Comparison of ENCODE assay signal across 28 mouse cellular contexts in genomic region chr4:101017806-101018205, GRCm38 (mm10). TPM values are rescaled to one million over a fixed set of nuclear protein-coding genes. Genes with fewer than 3 reads are reported as not detected.
A peak's percentile ranks its signal among the peaks of the same experiment; 100 is the strongest.
DNase-seq lines count a peak whose midpoint lies in the region; TF ChIP-seq lines count a peak whose summit lies in the region.
"Had no signal": no experiment of that assay in that cellular context is flagged by ENCODE, and none has a peak within 500 bp of the region (broad histone marks: within the 10 kb centered on the region; RNA-seq: fewer than 3 reads in every experiment).

No protein-coding gene starts in this region.

- TF ChIP-seq EP300 in CH12.LX (IDR thresholded peaks at IDR 0.05; ENCODE audit: low read length) = no peak

- H3K36me3 ChIP-seq in CH12.LX (replicated peaks in 1 of 2; ENCODE audit: control insufficient read depth in 1 of 2, insufficient read depth in 1 of 2, low read length in 1 of 2) (no peaks in the 10 kb centered on the region), ES-E14 (ENCODE audit: control insufficient read depth, insufficient read depth, low read length, poor library complexity, severe bottlenecking) (no peaks in the 10 kb centered on the region)
- H3K36me3 ChIP-seq: embryonic facial prominence, embryonic 10.5 days; embryonic facial prominence, embryonic 12.5 days; forebrain, embryonic 12.5 days had no signal

- no peak overlapping the region for H3K4me3 ChIP-seq in CH12.LX (replicated peaks in 1 of 3; ENCODE audit: low read depth in 2 of 3, low read length in 2 of 3, poor library complexity in 1 of 3)
- no peak overlapping the region for H3K4me3 ChIP-seq in ES-E14 (ENCODE audit: insufficient read depth in 1 of 2, low read depth in 1 of 2, low read length in 2 of 2, poor library complexity in 1 of 2, severe bottlenecking in 1 of 2)
- H3K4me3 ChIP-seq: embryonic facial prominence, embryonic 10.5 days; embryonic facial prominence, embryonic 12.5 days; erythroblast, embryonic 14.5 days; forebrain, embryonic 10.5 days; forebrain, embryonic 12.5 days had no signal

- DNase-seq in CH12.LX (ENCODE audit: extremely low read depth) = no peak
- DNase-seq in ES-E14 (ENCODE audit: low read depth, low spot score) = no peak
- peak; percentile 21 for DNase-seq in NIH3T3 (ENCODE audit: low read depth)
- no peak for DNase-seq in spleen, postnatal 4 days (ENCODE audit: low spot score in 2 of 2)
- DNase-seq in kidney, postnatal 25 days = no peak
- DNase-seq in embryo, embryonic 10 days (ENCODE audit: low spot score) = no peak
- DNase-seq: adrenal gland, adult 2 months; adrenal gland, postnatal 10 days; adrenal gland, postnatal 25 days; cerebellum, adult 11 months; cerebellum, adult 18-20 months; cerebellum, adult 8-10 months; cerebellum, adult 9-11 months; cerebellum, postnatal 14 days; cerebellum, postnatal 36 days had no signal

- peaks cover 5% of the 10 kb centered on the region for H3K9me3 ChIP-seq in CH12.LX (replicated peaks; ENCODE audit: low read length)
- H3K9me3 ChIP-seq in ES-E14 (ENCODE audit: control insufficient read depth, insufficient read depth, low read depth, low read length) = no peaks in the 10 kb centered on the region

- no peak for TF ChIP-seq RAD21 in CH12.LX (IDR thresholded peaks at IDR 0.05; ENCODE audit: low read depth, low read length)

- H3K79me2 ChIP-seq in CH12.LX (replicated peaks; ENCODE audit: control insufficient read depth, extremely low read depth, insufficient read depth, poor library complexity, severe bottlenecking) = no peaks in the 10 kb centered on the region

- no peak for TF ChIP-seq CTCF in CH12.LX (conservative IDR thresholded peaks at IDR 0.05 in 1 of 2, IDR thresholded peaks at IDR 0.05 in 1 of 2; ENCODE audit: low read depth in 2 of 2, low read length in 2 of 2)

- H3K9ac ChIP-seq in CH12.LX (ENCODE audit: insufficient read depth, low read depth) (no peak overlapping the region), ES-E14 (ENCODE audit: insufficient read depth, low read depth, low read length, poor library complexity, severe bottlenecking) (no peak overlapping the region)
- H3K9ac ChIP-seq: embryonic facial prominence, embryonic 12.5 days; forebrain, embryonic 12.5 days had no signal

- H3K27me3 ChIP-seq in CH12.LX (replicated peaks) = no peaks in the 10 kb centered on the region
- H3K27me3 ChIP-seq: embryonic facial prominence, embryonic 12.5 days; forebrain, embryonic 12.5 days had no signal

- H3K4me1 ChIP-seq in CH12.LX (ENCODE audit: control insufficient read depth in 1 of 2, insufficient read depth in 2 of 2) (no peaks in the 10 kb centered on the region), ES-E14 (ENCODE audit: control insufficient read depth in 2 of 2, insufficient read depth in 2 of 2, low read length in 2 of 2, poor library complexity in 1 of 2) (no peaks in the 10 kb centered on the region)
- H3K4me1 ChIP-seq: embryonic facial prominence, embryonic 10.5 days; embryonic facial prominence, embryonic 12.5 days; forebrain, embryonic 10.5 days; forebrain, embryonic 12.5 days had no signal

- no peak overlapping the region for H3K27ac ChIP-seq in CH12.LX (ENCODE audit: insufficient read depth, low read depth)
- H3K27ac ChIP-seq in ES-E14 (ENCODE audit: insufficient read depth, low read depth, low read length, poor library complexity, severe bottlenecking) = no peak overlapping the region
- H3K27ac ChIP-seq: embryonic facial prominence, embryonic 10.5 days; embryonic facial prominence, embryonic 12.5 days; forebrain, embryonic 10.5 days; forebrain, embryonic 12.5 days had no signal

- no peak for TF ChIP-seq POLR2A in CH12.LX (IDR thresholded peaks at IDR 0.05; ENCODE audit: low read depth, low read length)

- dilution Hi-C loops in CH12.LX (cut with MboI; ENCODE audit: extremely low pct_ligation_motif_present, extremely low pct_unique_long_range_greater_than_20kb, low sequenced_read_pairs) = no loop called here

- in situ Hi-C loops in CH12.LX (cut with MboI; ENCODE audit: low pct_ligation_motif_present, low pct_unique_long_range_greater_than_20kb, low sequenced_read_pairs) (no loop called here), ES-E14 (cut with MboI; ENCODE audit: low sequenced_read_pairs in 2 of 2, unreplicated experiment in 2 of 2) (no loop called here)

- no peak overlapping the region for H3K4me2 ChIP-seq in CH12.LX (ENCODE audit: insufficient read depth, low read depth, poor library complexity, severe bottlenecking)
- H3K4me2 ChIP-seq: embryonic facial prominence, embryonic 12.5 days; forebrain, embryonic 12.5 days had no signal

TF ChIP-seq in CH12.LX, 34 proteins besides CTCF, POLR2A, EP300 and RAD21:
- TF ChIP-seq TBP (conservative IDR thresholded peaks at IDR 0.05; ENCODE audit: low read depth, low read length) (no peak), E2F4 (IDR thresholded peaks at IDR 0.05; ENCODE audit: insufficient replicate concordance, low read depth, low read length) (no peak), ELF1 (IDR thresholded peaks at IDR 0.05; ENCODE audit: low read depth, low read length) (no peak), IRF4 (IDR thresholded peaks at IDR 0.05; ENCODE audit: low read depth, low read length) (no peak), MAFK (IDR thresholded peaks at IDR 0.05; ENCODE audit: insufficient replicate concordance, low read length) (peak; percentile 85)

TF ChIP-seq in ES-E14, 5 proteins besides CTCF, POLR2A, EP300 and RAD21:
- TF ChIP-seq MAFK (IDR thresholded peaks at IDR 0.05; ENCODE audit: insufficient read depth, low read depth, low read length) = peak; percentile 91
- no peak for TF ChIP-seq CHD2 (IDR thresholded peaks at IDR 0.05; ENCODE audit: low read depth, low read length)

RNA-seq across cellular contexts. Expression of gene Gm10577, which starts 2.7 kb away (rescaled TPM):
- total RNA-seq in CH12.LX (2012; rRNA removed) (not detected in 2 replicates), CH12.LX (2014; rRNA removed) (not detected in 2 replicates), ES-E14 (2012; rRNA removed) (not detected in 2 replicates)
- not detected in 2 replicates for polyA plus RNA-seq in CH12.LX (2012; ENCODE audit: insufficient read length, low read depth)
- total RNA-seq: adrenal gland, adult 2 months; adrenal gland, postnatal 10 days; adrenal gland, postnatal 25 days; adrenal gland, postnatal 4 days; common myeloid progenitor, adult 5-6 weeks had no signal
- polyA plus RNA-seq: adrenal gland, adult 2 months; brain, embryonic 14.5 days; C2C12; embryonic facial prominence, embryonic 10.5 days; embryonic facial prominence, embryonic 12.5 days; embryonic facial prominence, embryonic 14.5 days; erythroblast, embryonic 14.5 days; forebrain, embryonic 10.5 days; forebrain, embryonic 12.5 days; forebrain, embryonic 14.5 days; forebrain, embryonic 16.5 days; frontal cortex, adult 2 months had no signal

RNA-seq across cellular contexts. Expression of gene Raver2, which starts 51.0 kb away (rescaled TPM):
- 0.04 TPM in 1 of 2 replicates, not detected in the other for total RNA-seq in CH12.LX (2012; rRNA removed)
- total RNA-seq in CH12.LX (2014; rRNA removed) = 0.07 TPM in 1 of 2 replicates, not detected in the other
- polyA plus RNA-seq in CH12.LX (2012; ENCODE audit: insufficient read length, low read depth) = 0.05 TPM in 1 of 2 replicates, not detected in the other
- 8.8 and 12.1 TPM in 2 replicates for total RNA-seq in ES-E14 (2012; rRNA removed)
- polyA plus RNA-seq: erythroblast, embryonic 14.5 days had no signal
